Mouse (Mus musculus): ENCODE data around the gene Grap2.

GRCm38 (mm10) chr15:80604026-80604425 is 31.6 kb downstream of the Grap2 start:
- no peak for TF ChIP-seq CTCF (IDR thresholded peaks at IDR 0.05; ENCODE audit: extremely low read depth, insufficient read depth, low read length)
- TF ChIP-seq POLR2A (IDR thresholded peaks at IDR 0.05; ENCODE audit: extremely low read depth, insufficient read depth, low read length): no peak
